Mouse (Mus musculus) kidney, adult 2 months (tissue): ENCODE results near the gene Tnfsf14.

Source experiments
- CTCF ChIP-seq: fragments of 200-500 bp; conservative IDR thresholded peaks from 2 replicates; pipeline ENCODE4 v1.5.1; 2011; ENCODE audit warnings: low read depth, mild to moderate bottlenecking, control low read depth, low read length, moderate library complexity, mixed read lengths; ENCODE audit not compliant: insufficient read depth, insufficient read length
- POLR2A ChIP-seq: fragments of 200-500 bp; IDR thresholded peaks from one replicate; pipeline ENCODE4 v1.6.1; 2011; ENCODE audit warnings: low read depth, low read length, control low read depth

DNA sequence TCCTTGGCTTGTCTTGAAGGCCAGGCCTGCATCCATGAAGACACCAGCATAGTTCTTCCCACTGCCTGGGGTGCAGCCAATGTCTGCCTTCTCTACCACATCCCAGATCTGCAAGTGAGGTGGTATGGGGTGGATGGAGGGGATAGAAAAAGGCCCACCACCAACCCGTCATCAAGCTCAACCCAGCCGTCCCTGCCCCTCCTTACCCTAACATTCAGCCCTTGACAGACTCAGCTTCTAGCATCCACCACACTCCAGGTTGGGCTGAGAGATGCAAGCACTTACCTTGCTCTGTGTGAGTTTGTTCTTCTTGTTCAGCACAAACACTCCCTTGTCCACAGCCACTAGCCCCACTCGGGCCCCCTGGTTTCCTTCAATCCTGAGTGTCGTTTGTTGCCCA lies 27.9 kb upstream of the Tnfsf14 start:
- no peak for TF ChIP-seq CTCF
- no peak for TF ChIP-seq POLR2A
